Mouse (Mus musculus) 416B (cell line): ENCODE data around the gene Zfp652.

ENCODE experiments used
- DNase-seq: peaks from one replicate; pipeline ENCODE4 v3.0.0; 2011; ENCODE audit warnings: low read depth

The Zfp652 gene

DNA sequence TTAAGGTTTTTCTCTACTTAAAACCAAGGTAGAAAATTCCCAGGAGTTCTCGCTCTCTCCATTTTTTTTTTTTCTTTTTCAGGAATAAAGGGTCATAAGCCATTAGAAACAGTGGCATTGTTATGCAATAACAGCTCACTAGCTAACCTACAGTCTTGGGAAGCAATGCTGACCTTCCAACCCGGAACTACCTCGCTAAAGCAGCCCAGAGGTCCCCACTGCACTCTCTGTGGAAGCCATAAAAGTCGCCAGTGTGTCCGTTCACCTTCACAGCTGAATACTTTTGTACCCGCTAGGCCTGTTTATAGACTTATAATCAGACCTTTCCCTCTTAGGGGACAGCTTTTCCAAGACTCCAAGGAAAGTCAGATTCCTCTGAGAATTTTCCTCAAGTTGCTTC is 55.8 kb downstream of the Zfp652 start:
- no peak for DNase-seq

DNA sequence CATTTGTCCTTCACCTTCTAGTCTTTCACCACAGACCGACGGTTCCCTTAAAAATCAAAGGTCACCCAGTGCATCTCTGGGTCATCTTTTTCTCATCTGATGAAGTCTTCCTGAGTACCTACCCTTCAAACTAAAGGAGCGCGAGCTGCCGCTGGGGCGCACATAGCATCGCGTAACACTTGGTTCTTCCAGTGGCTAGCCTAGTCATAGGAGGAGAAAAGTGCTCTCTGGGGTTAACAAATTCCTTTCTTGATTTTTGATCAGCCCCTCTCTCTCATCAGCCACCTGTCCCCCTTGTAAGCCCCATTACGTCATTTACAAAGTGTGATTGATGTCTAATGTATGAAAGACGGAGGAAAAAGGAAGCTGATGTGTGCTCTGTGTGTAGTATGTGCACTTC is 56.7 kb downstream of the Zfp652 start:
- DNase-seq, result no peak

DNA sequence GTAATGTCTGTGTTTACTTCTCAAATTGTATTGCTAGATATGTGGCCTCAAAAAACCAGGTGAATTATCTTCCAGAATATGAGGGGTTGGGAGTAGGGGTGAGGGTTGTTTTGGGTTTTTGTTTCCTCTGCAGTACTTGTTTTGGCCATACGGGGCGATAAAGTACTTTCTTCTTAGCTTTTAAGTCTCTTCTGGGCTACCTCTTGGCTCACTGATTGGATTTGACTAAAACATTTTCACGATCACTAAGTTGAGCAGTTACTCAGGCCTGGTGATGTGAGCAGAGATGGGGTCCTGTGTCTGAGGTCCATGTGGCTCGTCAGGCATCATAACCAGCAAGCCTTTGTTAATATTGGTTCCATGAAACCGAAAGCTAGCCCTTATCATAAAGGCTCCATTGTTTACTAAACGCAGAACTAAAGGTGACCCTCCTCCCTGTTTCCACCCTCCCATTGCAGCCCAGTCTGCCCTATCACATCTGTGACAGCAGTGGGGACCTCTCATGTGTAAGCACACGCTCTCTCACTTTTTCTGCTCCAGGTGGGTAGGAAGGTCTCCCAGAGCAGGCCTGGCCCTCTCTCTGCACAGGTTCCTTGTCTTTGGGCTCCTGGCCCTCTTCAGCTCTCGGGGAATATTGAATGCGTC is 58.4 kb downstream of the Zfp652 start:
- peak; percentile 57 for DNase-seq

DNA sequence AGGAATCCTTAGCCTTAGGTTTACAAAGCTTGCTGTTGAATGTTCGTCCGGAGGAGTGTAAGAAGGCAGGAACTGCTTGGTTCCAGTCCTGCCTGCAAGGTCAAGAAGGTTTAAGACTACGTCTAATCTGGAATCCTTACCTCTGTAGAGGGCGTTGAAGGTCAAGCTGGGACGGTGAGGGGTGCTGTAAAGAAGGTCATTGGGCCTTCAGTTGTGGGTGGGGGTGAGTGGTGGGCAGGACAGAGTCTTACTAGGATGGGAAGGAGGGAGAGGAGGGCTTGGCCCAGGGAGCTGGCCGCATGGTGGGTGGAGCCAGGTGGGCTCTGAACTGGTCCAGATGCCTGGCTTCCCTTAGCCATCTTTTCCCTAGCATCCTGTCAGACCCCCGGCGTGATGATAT is 59.2 kb downstream of the Zfp652 start:
- no peak for DNase-seq

DNA sequence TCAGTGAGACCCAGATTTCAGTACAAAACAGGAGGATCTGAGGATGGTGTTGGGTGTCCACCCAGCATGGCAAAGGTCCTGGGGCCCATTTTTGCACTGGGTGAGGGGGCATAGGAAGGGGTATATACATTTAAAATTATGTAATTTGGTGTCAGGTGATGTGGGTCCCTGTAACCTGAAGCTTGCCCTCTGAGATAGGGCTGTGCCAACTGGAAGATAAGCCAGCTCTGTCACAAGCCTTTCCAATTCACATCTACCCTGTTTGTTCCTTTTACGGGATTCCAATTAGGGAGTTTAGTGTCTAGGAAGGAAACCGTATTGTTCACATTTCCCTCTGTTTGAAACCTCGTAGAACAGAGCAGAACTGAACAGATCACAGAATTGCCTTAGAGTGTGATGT is 60.8 kb downstream of the Zfp652 start:
- no peak for DNase-seq

DNA sequence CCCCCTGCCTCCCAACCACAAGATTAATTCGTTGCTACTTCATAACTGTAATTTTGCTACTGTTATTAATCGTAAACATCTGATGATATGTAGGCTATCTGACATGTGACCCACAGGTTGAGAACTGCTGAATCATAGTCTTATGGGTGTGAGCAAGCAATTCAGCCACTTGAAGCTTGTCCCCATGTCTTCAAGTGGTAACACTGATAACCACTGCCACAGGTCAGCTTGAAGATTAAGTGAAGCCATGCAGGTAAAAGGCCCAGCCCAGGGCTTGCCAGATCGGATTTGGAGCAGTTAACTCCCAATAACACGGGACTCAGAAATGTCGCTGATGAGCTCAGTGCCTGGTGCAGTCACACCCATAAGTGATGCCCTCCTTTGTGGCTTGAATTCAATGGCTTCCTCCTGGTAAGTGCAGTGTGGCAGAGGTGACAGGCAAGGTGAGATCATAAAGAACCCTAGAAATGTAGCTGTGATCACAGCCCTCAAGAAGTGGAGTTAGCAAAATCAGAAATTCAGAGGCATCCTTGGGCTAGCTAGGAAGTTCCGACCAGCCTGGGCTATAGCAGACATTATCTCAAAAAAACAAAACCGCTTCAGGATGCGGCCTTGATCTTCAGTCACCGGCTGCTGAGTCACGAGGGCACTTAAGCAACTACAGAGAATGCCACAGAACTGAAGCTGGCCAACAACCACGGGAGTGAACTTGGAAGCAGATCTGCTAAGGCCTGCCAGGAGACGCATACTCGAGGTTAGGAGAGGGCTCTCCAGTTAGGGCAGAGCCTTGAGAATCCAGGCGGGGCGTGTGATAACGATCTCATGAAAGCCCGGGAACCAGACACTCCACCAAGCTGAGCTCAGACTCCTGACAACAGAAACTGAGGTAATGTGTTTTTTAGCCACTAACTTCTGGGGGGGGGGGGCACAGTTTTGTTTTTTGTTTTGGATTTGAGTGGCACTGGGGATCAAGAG is 65.1 kb downstream of the Zfp652 start:
- peak; percentile 98 for DNase-seq

DNA sequence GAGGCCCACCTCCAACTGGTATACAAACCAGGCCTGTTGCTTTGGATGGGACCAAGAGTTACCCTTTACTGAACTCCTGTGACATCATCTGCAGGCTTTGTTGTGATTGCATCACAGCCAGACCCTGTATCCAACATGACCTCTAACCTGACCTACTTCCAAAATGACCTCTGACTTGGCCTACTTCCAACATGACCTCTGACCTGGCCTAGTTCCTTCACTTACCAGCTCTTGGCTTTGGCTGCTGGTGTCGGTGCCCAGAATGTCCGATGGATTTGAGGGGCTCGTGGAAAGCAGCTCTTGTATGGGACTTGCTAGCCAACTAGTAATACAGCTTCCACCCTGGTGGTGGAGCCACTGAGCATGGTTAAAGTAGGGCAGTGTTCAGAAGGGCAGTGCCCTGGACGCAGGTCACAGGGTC is 66.4 kb downstream of the Zfp652 start:
- peak; percentile 56 for DNase-seq

DNA sequence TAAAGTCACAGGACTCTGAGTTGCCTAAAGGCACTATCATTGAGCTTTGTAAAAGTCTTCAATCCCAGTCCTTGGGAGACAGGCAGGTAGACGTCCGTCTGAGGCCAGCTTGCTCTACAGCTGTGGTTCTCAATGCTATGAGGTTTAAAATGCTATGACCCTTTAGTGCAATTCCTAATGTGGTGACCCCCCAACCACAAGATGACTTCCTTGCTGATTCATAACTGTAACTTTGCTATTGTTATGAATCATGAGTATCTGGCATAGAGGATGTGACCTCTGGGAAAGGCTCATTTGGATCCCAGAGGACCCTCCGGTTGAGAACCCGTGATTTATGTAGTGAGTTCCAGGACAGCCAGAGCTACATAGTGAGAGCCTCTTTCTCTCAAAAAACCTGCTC is 66.9 kb downstream of the Zfp652 start:
- peak; percentile 73 for DNase-seq

DNA sequence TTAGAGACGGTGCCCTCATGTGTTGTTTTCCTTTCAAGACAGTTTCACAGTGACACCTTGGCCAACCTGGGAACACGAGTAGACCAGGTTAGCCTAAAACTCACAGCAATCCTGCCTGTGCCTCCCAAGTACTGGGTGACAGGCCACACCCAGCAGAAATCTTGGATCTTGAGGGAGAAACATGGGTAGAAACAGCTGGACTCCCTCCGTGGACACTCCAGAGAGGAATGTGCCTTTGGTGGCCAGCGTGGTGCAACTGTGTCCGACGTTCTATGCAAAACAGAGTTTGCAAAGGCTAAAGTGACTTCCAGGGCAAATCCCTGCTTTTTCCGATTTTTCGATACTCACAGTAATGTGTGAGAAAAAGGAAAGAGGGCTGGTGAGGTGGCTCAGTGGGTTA is 68.0 kb downstream of the Zfp652 start:
- DNase-seq, result no peak

DNA sequence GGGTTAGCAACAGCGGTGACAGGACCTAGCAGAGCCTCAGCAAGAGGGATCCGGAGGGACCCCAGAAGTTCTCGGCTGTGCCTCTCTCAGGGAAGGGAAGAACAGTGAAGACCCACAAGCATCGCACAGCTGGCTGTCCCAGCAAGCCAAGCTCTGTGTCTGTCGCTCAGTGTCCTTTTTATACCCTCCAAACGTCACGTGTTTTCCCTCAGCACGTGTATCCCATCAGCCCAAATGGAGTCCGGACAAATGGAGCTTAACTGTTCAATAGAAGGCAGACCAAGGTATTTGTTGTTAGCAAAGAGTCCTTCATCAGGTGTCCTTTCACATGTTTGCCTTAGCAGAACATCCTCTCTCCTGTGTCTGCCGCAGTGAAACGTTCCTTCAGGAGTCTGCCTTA is 69.1 kb downstream of the Zfp652 start:
- no peak for DNase-seq

DNA sequence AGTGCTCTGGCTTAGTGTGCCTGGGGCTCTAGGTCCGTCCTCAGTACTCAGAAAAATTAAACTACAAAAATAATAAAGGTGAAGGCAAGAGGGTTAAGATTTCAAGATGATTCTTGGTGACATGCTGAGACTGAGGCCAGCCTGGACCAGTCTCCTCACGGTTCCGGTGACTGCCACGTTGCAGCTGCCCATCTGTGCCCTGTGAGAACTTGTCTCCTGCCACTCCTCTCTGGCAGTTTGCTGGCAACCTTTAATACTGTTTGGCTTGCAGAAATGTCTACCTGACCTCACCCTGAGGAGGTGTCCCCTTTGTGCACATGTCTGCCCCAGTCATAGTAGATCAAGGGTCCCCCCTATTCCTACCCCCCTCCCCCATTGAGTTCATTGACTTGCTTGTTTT is 71.0 kb downstream of the Zfp652 start:
- DNase-seq, result no peak

DNA sequence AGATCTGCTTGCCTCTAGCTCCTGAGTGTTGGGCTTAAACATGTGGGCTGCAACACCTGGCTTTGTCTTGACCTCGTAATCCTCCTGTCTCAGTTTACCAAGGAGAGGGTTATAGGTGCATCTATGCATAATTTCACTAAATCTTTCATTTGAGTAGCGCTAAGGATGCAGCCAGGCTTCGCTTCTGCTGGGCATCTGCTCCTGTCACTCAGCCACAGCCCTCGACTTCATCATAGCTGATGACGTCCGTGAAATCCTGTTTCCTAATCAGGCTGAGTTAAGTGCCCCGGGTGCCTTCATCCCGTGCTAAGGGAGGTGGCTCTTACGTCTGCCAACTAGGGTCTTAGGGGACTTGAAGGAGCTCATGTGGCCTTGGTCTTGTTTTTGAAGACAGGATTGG is 71.5 kb downstream of the Zfp652 start:
- DNase-seq, result no peak

DNA sequence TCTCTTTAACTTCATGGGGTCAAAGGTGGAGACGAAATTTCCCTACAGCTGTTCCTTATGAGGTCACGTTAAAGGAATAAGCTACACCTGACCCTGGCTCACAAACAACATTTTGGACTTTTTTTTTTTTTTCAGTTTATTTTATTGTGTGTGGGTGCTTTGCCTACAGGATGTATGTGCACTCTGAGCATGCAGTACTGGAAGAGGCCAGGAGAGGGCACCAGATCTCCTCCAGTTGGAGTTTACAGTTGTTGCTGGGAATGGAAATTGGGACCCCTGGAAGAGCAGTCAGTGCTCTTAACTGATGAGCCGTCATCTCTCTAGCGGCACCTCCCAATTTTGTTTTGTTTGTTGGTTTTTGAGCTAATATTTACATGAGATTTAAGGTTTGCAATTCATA is 73.2 kb downstream of the Zfp652 start:
- DNase-seq, result no peak

DNA sequence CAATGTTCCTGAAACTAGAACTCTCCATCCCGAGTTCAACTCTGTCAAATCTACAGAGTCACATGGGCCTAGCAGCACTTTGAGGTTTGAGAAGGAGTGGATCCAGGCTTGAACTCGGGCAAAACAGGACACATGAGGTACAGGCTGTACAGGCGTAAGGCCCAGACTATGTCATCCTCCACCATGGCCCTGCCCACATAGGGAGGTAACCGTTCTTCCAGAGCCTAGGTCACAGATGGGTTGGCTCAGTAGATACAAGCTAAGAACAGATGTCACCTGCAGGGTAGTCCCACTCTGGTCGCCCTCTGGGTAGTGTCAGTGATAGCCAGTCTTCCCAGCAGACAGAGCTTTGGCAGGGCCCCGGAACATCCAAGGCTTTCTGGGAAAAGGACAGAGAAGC is 74.0 kb downstream of the Zfp652 start:
- DNase-seq, result no peak

DNA sequence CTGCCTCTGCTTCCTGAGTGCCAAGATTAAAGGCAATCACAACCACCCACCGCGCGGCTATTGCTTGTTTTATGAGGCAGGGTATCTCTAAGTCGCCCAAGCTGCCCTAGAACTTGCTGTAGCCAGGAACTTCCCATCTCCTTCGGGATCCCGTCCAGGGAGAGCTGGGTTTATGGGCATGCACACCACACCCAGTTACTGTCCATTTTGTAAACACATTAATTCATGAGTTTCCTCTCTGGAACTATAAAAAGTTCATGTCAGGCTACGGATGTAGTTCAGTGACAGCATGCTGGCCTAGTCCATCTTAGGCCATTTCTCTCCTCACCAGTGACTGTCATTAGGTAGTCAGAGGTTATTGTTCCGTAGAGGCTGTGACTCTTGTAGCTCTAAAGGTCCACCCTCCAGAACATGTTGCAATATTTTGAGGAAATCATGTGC is 77.0 kb downstream of the Zfp652 start:
- peak; percentile 29 for DNase-seq

DNA sequence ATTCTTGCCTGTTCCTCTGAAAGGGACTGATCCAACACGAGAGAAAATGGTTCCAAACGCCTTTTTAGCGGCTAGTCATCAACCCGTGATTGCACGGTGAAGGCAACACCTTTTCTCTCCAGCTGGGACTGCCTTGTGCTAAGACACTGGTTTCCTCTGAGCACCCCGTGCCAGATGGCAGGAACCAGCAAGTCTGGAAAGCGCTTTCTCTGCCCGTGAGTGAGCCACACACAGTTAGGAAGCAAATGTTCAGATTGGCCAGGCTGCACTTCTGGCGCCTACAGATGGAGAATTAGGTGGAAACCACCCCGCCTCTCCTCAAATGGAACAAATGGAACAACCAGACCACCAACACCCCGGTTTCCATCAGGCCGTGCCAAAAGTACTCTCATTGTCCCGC is 79.3 kb downstream of the Zfp652 start:
- no peak for DNase-seq

DNA sequence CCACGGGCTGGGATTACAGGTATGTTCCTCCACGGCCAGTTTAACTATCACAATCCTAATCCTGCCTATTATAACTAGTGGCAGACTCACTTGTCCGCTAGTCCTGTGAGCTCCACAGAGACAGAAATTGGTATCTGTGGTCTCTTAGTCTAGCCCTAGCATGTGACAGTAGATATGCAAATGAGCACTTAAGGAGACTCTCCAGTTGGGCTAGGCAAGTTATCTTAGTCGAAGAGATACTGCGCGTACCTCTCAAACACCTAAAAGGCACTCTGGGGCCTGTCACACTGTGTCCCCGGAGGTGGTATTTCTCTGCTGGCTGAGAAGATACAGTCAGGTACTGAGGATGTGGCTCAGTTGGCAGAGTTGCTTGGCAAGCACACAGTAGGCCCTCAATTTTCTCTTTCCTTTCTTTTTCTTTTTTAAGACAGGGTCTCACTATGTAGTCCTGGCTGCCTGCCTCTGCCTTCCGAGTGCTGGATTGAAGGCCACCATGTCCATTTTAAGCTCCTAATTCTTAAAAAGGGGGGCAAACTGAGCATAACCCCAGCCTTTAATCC is 80.6 kb downstream of the Zfp652 start:
- no peak for DNase-seq

DNA sequence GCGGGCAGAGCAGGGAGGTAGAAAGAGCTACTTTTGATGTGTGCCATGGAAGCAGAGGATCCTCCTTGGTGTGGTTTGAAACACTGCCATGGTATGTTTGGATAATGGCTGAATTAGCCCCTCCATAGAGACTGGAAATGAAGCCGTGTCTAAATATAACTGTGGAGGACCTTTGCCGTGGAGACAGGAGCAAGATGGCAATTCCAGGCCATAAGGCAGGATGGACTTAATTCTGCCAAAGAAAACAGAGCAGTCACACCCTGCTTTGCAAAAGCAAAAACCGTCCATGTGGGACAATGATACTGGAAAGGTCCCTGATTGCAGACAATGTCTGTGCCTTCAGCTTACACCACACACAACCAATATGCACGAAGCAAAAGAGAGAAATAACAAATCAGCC is 81.7 kb downstream of the Zfp652 start:
- DNase-seq, result no peak

DNA sequence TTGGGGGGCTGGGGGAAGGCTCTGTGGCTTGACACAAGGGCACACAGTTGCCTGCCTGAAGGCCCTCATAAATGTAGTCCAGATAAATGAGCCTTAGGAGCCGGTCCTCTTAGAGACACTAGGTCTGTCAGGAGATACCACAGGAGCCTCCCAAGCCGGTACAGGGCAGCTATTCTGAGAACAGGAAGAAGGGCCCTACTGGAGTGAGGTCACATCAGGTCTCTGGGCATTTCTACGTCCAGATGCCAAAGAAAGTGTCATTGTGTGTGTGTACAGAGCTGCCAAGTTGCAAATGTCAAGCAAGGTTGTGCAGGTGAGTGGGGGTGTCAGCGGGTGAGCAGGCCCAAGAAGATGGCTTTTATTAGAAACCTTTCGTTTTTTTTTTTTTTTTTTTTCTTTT is 83.1 kb downstream of the Zfp652 start:
- no peak for DNase-seq

DNA sequence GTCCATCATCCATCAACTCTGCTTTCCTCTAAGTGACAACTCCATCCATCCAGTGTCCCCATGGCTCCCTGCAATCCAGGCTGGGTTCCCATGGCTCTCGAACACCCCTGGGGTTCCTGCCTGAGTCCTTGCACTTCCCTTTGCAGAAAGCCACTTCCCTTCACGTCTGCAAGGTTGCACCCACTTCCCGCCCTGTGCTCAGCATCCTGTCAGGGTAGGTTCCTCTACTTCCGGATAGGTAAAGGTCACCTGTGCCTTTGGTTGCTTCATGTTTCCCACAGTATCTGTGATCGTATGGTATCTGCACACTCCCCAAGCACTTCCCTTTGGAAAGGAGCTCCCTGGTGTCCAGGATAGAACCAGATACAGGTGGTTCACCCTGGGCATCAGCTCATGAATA is 92.5 kb downstream of the Zfp652 start:
- no peak for DNase-seq

DNA sequence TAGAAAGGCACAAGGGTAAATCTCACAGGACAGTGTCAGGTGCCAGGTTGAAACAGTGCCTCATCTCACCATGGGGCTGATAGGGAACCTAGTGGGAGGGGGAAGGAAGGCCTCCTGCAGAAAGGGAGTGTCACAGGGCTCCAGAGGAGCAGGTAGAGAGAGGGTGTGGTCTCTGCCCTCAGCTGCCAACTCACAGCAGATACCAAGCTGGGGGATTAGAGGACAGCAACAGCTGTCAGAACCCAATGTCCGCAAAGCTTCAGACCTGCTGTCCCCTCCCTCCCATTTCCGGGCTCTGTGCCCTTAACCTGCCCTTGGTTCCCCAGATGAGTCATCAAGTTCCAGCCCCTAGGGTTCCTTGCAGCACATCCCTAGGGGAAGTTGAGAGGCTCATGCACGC is 93.1 kb downstream of the Zfp652 start:
- peak; percentile 66 for DNase-seq

DNA sequence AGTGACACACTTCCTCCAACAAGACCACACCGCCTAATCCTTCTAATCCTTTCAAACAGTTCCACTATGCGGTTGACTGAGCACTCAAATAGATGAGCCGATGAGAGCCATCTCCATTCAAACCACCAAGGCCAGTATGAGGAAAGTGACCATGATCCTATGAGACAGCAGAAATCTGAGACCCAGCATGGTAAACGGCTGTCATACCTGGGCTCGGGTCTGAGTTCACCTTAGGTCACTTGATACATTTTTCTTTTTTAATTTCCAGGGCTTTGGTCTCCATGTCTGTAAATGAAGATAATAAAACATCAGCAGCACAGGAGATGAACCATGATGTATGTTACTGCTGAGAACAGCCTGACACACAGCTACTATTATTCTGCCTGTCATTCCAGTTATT is 95.4 kb downstream of the Zfp652 start:
- no peak for DNase-seq

DNA sequence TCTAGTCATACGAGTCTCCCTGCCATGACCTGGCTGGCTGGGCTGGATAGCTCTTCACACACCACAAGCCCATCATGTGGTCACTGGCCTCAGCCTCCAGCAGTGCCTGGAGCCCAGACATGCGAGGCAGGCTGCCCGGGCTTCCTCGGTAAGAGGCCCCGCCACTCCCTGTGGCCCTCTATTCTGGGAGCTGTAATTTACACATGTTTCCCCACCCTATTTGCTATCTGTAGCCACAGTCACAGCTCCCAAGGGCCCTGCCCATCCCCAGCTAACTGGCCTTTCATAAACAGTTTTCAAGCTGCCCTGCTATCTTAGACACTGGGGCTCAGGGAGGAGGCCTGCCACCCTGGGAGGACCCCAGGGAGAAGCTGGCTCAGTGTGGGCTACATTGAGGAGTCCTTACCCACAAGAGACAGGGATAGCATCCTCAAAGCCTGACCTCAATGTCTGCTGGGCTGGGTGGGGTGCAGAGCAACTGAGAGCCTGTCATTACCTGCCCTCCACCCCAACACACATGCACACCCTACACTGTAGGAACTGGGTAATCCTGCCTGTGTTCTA is 96.1 kb downstream of the Zfp652 start:
- DNase-seq, result no peak
